Mouse (Mus musculus): ENCODE results near the gene Prpf4.

GRCm38 (mm10) chr4:62384159-62384558 lies 24.4 kb upstream of the Prpf4 start:
- no peak for TF ChIP-seq GATA1 (IDR thresholded peaks at IDR 0.05; ENCODE audit: borderline replicate concordance, low read length)
- no peak for TF ChIP-seq FLI1 (IDR thresholded peaks at IDR 0.05; ENCODE audit: low read length)

Measured in megakaryocyte, embryonic 14.5 days (primary cell).